ENCODE assay signal across 24 mouse cellular contexts in genomic region chrX:36211216-36211615, GRCm38 (mm10). TPM values are rescaled to one million over a fixed set of nuclear protein-coding genes. Genes with fewer than 3 reads are reported as not detected.
DNase-seq lines count a peak whose midpoint lies in the region; TF ChIP-seq lines count a peak whose summit lies in the region.
"Had no signal": no experiment of that assay in that cellular context is flagged by ENCODE, and none has a peak within 500 bp of the region (broad histone marks: within the 10 kb centered on the region; RNA-seq: fewer than 3 reads in every experiment).

No protein-coding gene starts in this region.

- TF ChIP-seq POLR2A in kidney, adult 2 months (IDR thresholded peaks at IDR 0.05; ENCODE audit: low read depth, low read length), result no peak

- no peak for TF ChIP-seq CTCF in kidney, adult 2 months (conservative IDR thresholded peaks at IDR 0.05; ENCODE audit: insufficient read depth, insufficient read length, low read depth, low read length)

- H3K27me3 ChIP-seq in kidney, adult 2 months (replicated peaks; ENCODE audit: control insufficient read depth, insufficient read depth, low read length), result no peaks in the 10 kb centered on the region
- no peaks in the 10 kb centered on the region for H3K27me3 ChIP-seq in embryonic facial prominence, embryonic 10.5 days (replicated peaks; ENCODE audit: low read depth, poor library complexity, severe bottlenecking)
- H3K27me3 ChIP-seq: CH12.LX; embryonic facial prominence, embryonic 12.5 days; embryonic facial prominence, embryonic 15.5 days; heart, embryonic 13.5 days had no signal

- peak; percentile 67 for DNase-seq in kidney, adult 2 months
- no peak for DNase-seq in kidney, postnatal 4 days
- DNase-seq in kidney, postnatal 14 days, result peak; percentile 14
- DNase-seq in kidney, adult 18-20 months, result no peak
- DNase-seq in R1 (ENCODE audit: low read depth, low spot score), result peak; percentile 30
- DNase-seq in embryonic facial prominence, embryonic 10.5 days (ENCODE audit: low spot score), result no peak
- DNase-seq: adrenal gland, postnatal 10 days; adrenal gland, postnatal 36 days; B cell, adult 2 months; cerebellum, adult 18-20 months; cerebellum, adult 9-10 months; cerebellum, postnatal 14 days; gastrocnemius, postnatal 10 days; gastrocnemius, postnatal 36 days; heart, adult 2 months; heart, postnatal 14 days; heart, postnatal 4 days had no signal

- WGBS in kidney, adult 2 months, result 52% methylated on average over 3 of the region's 3 CpGs
- WGBS in embryonic facial prominence, embryonic 10.5 days, result 83% methylated on average over 3 of the region's 3 CpGs

- H3K36me3 ChIP-seq in kidney, adult 2 months (ENCODE audit: control insufficient read depth, insufficient read depth, low read length), result no peaks in the 10 kb centered on the region
- H3K36me3 ChIP-seq in embryonic facial prominence, embryonic 10.5 days (replicated peaks), result no peaks in the 10 kb centered on the region
- H3K36me3 ChIP-seq: embryonic facial prominence, embryonic 12.5 days; embryonic facial prominence, embryonic 15.5 days; heart, embryonic 10.5 days; heart, embryonic 13.5 days had no signal

- H3K4me3 ChIP-seq in kidney, adult 2 months (ENCODE audit: insufficient read depth, low read depth, low read length), result no peak overlapping the region
- no peak overlapping the region for H3K4me3 ChIP-seq in embryonic facial prominence, embryonic 10.5 days
- H3K4me3 ChIP-seq: embryonic facial prominence, embryonic 12.5 days; embryonic facial prominence, embryonic 15.5 days; heart, adult 2 months; heart, embryonic 10.5 days; heart, embryonic 13.5 days had no signal

- H3K9me3 ChIP-seq in embryonic facial prominence, embryonic 10.5 days, result no peaks in the 10 kb centered on the region
- H3K9me3 ChIP-seq: embryonic facial prominence, embryonic 12.5 days; embryonic facial prominence, embryonic 15.5 days; heart, embryonic 10.5 days; heart, embryonic 13.5 days had no signal

- no peak overlapping the region for H3K27ac ChIP-seq in kidney, adult 2 months (ENCODE audit: insufficient read depth, low read depth, low read length)
- no peak overlapping the region for H3K27ac ChIP-seq in embryonic facial prominence, embryonic 10.5 days (replicated peaks)
- H3K27ac ChIP-seq: embryonic facial prominence, embryonic 12.5 days; embryonic facial prominence, embryonic 15.5 days; heart, adult 2 months; heart, embryonic 10.5 days; heart, embryonic 13.5 days; hindbrain, embryonic 14.5 days; hindbrain, postnatal 0 days had no signal

- H3K4me1 ChIP-seq in kidney, adult 2 months (ENCODE audit: control insufficient read depth, insufficient read depth, low read length), result no peaks in the 10 kb centered on the region; the same call in 1 of the 2 replicates
- no peaks in the 10 kb centered on the region for H3K4me1 ChIP-seq in embryonic facial prominence, embryonic 10.5 days
- H3K4me1 ChIP-seq: embryonic facial prominence, embryonic 12.5 days; embryonic facial prominence, embryonic 15.5 days; heart, embryonic 10.5 days; heart, embryonic 13.5 days had no signal

RNA-seq across cellular contexts. Expression of gene Zcchc12, which starts 15.5 kb away (rescaled TPM):
- polyA plus RNA-seq in kidney, adult 2 months (2012; rRNA removed), result 0.12 and 0.28 TPM in 2 replicates
- polyA plus RNA-seq in embryonic facial prominence, embryonic 10.5 days (2016; fragmentation: Nextera tagmentation; extraction: Ambion mirVana), result 5.0 and 8.0 TPM in 2 replicates

Comparison
In these comparisons a context has a peak if more than half of its experiments do, and no peak if none do; other contexts are left out.
1. DNase-seq: peak in kidney, adult 2 months (single experiment), kidney, postnatal 14 days (single experiment) and R1 (single experiment); none in kidney, postnatal 4 days (0 of 2), kidney, adult 18-20 months (single experiment) and embryonic facial prominence, embryonic 10.5 days (single experiment).